Mouse (Mus musculus) hindbrain, embryonic 15.5 days (tissue): ENCODE results near the gene Pym1. TPM values are rescaled to one million over a fixed set of nuclear protein-coding genes. Genes with fewer than 3 reads are reported as not detected.

Source experiments
- ATAC-seq: fragments of 200-750 bp; cut with Nextera tagmentation; 2 replicates; pipeline ENCODE4 v1.8.0; 2017; ENCODE audit warnings: low read depth, moderate number of reproducible peaks, moderate TSS enrichment; ENCODE audit not compliant: low FRiP score
- H3K27ac ChIP-seq: fragments of 300-500 bp; sonication (generic); replicated peaks from 2 replicates; pipeline ENCODE4 v1.5.1; 2015; ENCODE audit warnings: mild to moderate bottlenecking, inconsistent platforms
- H3K27me3 ChIP-seq: fragments of 300-500 bp; sonication (generic); 2 replicates; pipeline ENCODE4 v1.6.1; 2015; ENCODE audit warnings: control low read depth, inconsistent platforms
- H3K36me3 ChIP-seq: fragments of 300-500 bp; sonication (generic); 2 replicates; pipeline ENCODE4 v1.6.1; 2015; ENCODE audit warnings: control low read depth, inconsistent platforms
- H3K4me1 ChIP-seq: fragments of 300-500 bp; sonication (generic); replicated peaks from 2 replicates; pipeline ENCODE4 v1.6.1; 2015; ENCODE audit warnings: control low read depth, inconsistent platforms
- H3K4me2 ChIP-seq: fragments of 300-500 bp; sonication (generic); 2 replicates; pipeline ENCODE4 v1.6.1; 2015; ENCODE audit warnings: moderate library complexity, mild to moderate bottlenecking, inconsistent platforms
- H3K4me3 ChIP-seq: fragments of 300-500 bp; sonication (generic); 2 replicates; pipeline ENCODE4 v1.5.1; 2015; ENCODE audit warnings: mild to moderate bottlenecking, inconsistent platforms
- H3K9ac ChIP-seq: fragments of 300-500 bp; sonication (generic); 2 replicates; pipeline ENCODE4 v1.6.1; 2015; ENCODE audit warnings: inconsistent platforms
- H3K9me3 ChIP-seq: fragments of 300-500 bp; sonication (generic); 2 replicates; pipeline ENCODE4 v1.6.1; 2016; ENCODE audit warnings: control low read depth, inconsistent platforms
- WGBS: fragments of 180-500 bp; shearing (Covaris S2); methylation state at CpG from one replicate; pipeline ENCODE4 v1.1.7; 2015; 5-methylcytosine and 5-hydroxymethylcytosine counted together
- polyA plus RNA-seq: library from polyadenylated mRNA; unstranded; fragments of >200 nt; fragmentation: Nextera tagmentation; extraction: Ambion mirVana; gene quantifications from 2 replicates; pipeline ENCODE4 v1.2.1, GENCODE M21; 2015

Pym1 gene
- polyA plus RNA-seq, 1 experiment from 2014 or later = 47.0 TPM

GRCm38 (mm10) chr10:128795581-128795980 is 47.9 kb downstream of the Pym1 start:
- no peak overlapping the region for H3K4me2 ChIP-seq
- H3K27me3 ChIP-seq = no peaks in the 10 kb centered on the region
- 0 out of 2 replicates have a peak, but pooled peaks cover 6% of the 10 kb centered on the region for H3K36me3 ChIP-seq
- WGBS = 93% methylated on average over 3 of the region's 3 CpGs
- no peak for ATAC-seq
- no peaks in the 10 kb centered on the region for H3K9me3 ChIP-seq
- no peak overlapping the region for H3K27ac ChIP-seq
- H3K4me3 ChIP-seq = no peak overlapping the region
- no peak overlapping the region for H3K9ac ChIP-seq
- no peaks in the 10 kb centered on the region for H3K4me1 ChIP-seq

DNA sequence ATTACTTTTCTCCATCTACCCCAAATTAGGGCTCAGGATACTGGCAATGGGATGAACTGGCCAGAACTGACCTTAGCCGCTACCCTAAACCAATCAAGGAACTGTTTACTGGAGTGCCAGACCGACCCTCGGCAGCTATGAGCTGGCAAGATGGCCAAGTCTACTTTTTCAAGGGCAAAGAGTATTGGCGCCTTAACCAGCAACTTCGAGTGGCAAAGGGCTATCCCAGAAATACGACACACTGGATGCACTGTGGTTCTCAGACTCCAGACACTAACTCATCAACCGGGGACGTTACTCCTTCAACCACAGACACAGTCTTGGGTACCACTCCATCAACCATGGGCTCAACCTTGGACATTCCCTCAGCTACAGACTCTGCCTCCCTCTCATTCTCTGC is 51.0 kb downstream of the Pym1 start:
- no peak overlapping the region for H3K9ac ChIP-seq

GRCm38 (mm10) chr10:128801981-128802495 is 54.3 kb downstream of the Pym1 start:
- no peak overlapping the region for H3K9ac ChIP-seq
- no peak for ATAC-seq

More for the DNA sequence above, 51.0 kb downstream of the Pym1 start:
- Histone ChIP-seq H3K4me1 (peaks cover 20% of the 10 kb centered on the region), H3K4me3 (no peak overlapping the region), H3K27me3 (no peaks in the 10 kb centered on the region), H3K4me2 (no peak overlapping the region), H3K36me3 (0 out of 2 replicates have a peak, but pooled peaks cover 6% of the 10 kb centered on the region), H3K9me3 (no peaks in the 10 kb centered on the region), H3K27ac (no peak overlapping the region)
- ATAC-seq = no peak
- 96% methylated on average over 8 of the region's 8 CpGs for WGBS

GRCm38 (mm10) chr10:128802956-128803355 is 55.3 kb downstream of the Pym1 start:
- no peak for ATAC-seq
- 0 out of 2 replicates have a peak, but pooled peaks cover 6% of the 10 kb centered on the region for H3K36me3 ChIP-seq
- H3K9me3 ChIP-seq = no peaks in the 10 kb centered on the region
- no peak overlapping the region for H3K27ac ChIP-seq
- H3K9ac ChIP-seq = peak overlapping the region; percentile 73
- no peaks in the 10 kb centered on the region for H3K27me3 ChIP-seq
- peak overlapping the region; percentile 79 for H3K4me2 ChIP-seq
- peaks cover 42% of the 10 kb centered on the region for H3K4me1 ChIP-seq
- 59% methylated on average over 4 of the region's 4 CpGs for WGBS
- peak overlapping the region; percentile 54 for H3K4me3 ChIP-seq

More at GRCm38 (mm10) chr10:128801981-128802495, 54.3 kb downstream of the Pym1 start:
- 90% methylated on average over 16 of the region's 16 CpGs for WGBS
- Histone ChIP-seq H3K36me3 (0 out of 2 replicates have a peak, but pooled peaks cover 6% of the 10 kb centered on the region), H3K27ac (no peak overlapping the region), H3K4me2 (0 out of 2 replicates have a peak overlapping the region, but pooled peaks have one; percentile 79), H3K4me3 (no peak overlapping the region), H3K4me1 (peaks cover 33% of the 10 kb centered on the region), H3K27me3 (no peaks in the 10 kb centered on the region), H3K9me3 (no peaks in the 10 kb centered on the region)

DNA sequence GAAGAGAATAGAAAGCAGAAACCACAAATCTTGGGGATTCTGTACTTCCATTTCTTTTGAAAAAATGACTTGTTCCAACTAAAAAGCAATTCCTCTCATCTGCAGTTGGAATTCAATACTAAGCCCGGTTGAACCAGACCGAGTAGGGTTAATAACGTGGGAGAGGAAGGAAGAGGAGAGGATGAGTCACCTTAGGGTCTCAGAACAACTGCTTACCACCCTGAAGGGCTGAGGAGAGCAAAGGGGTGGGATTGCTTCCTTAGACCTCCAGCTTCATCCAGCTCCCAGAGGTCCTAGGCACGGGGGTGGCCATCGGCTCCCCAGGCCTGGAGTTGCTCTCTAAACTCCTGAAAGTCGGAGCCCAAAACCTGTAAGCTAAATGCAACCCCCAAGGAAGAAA is 55.7 kb downstream of the Pym1 start:
- no peak for ATAC-seq
- 0 out of 2 replicates have a peak, but pooled peaks cover 4% of the 10 kb centered on the region for H3K36me3 ChIP-seq
- WGBS = 22% methylated on average over 6 of the region's 6 CpGs
- peak overlapping the region; percentile 73 for H3K9ac ChIP-seq
- peak overlapping the region; percentile 79 for H3K4me2 ChIP-seq
- H3K27ac ChIP-seq = peak overlapping the region; percentile 91
- H3K4me3 ChIP-seq = peak overlapping the region; percentile 54
- H3K4me1 ChIP-seq = peaks cover 46% of the 10 kb centered on the region
- no peaks in the 10 kb centered on the region for H3K9me3 ChIP-seq
- no peaks in the 10 kb centered on the region for H3K27me3 ChIP-seq

GRCm38 (mm10) chr10:128803771-128804270 is 56.1 kb downstream of the Pym1 start, which contains the start of gene Dnajc14:
Gene Dnajc14, plus strand, starts transcription at chr10:128804062.
- H3K36me3 ChIP-seq = no peaks in the 10 kb centered on the region
- peak; percentile 9 for ATAC-seq
- peak within 1 kb of the TSS; percentile 73 for H3K9ac ChIP-seq
- H3K4me1 ChIP-seq = peaks cover 50% of the 10 kb centered on the region
- under 1% methylated on average over 14 of the region's 14 CpGs for WGBS
- H3K9me3 ChIP-seq = no peaks in the 10 kb centered on the region
- peak within 1 kb of the TSS; percentile 54 for H3K4me3 ChIP-seq
- H3K27me3 ChIP-seq = no peaks in the 10 kb centered on the region
- peak within 1 kb of the TSS; percentile 91 for H3K27ac ChIP-seq
- H3K4me2 ChIP-seq = peak within 1 kb of the TSS; percentile 79

- WGBS = under 1% methylated on average over 27 of the region's 28 CpGs
- Histone ChIP-seq H3K27ac (peak within 1 kb of the TSS; percentile 91), H3K4me1 (peaks cover 57% of the 10 kb centered on the region), H3K4me3 (peak within 1 kb of the TSS; percentile 54), H3K9me3 (no peaks in the 10 kb centered on the region), H3K27me3 (no peaks in the 10 kb centered on the region), H3K9ac (peak within 1 kb of the TSS; percentile 73), H3K36me3 (no peaks in the 10 kb centered on the region), H3K4me2 (peak within 1 kb of the TSS; percentile 79)
- peak; percentile 67 for ATAC-seq
Measured at GRCm38 (mm10) chr10:128804271-128805091, 56.8 kb downstream of the Pym1 start, which contains the start of gene Tmem198b. Gene Tmem198b, minus strand, starts transcription at chr10:128804370.

DNA sequence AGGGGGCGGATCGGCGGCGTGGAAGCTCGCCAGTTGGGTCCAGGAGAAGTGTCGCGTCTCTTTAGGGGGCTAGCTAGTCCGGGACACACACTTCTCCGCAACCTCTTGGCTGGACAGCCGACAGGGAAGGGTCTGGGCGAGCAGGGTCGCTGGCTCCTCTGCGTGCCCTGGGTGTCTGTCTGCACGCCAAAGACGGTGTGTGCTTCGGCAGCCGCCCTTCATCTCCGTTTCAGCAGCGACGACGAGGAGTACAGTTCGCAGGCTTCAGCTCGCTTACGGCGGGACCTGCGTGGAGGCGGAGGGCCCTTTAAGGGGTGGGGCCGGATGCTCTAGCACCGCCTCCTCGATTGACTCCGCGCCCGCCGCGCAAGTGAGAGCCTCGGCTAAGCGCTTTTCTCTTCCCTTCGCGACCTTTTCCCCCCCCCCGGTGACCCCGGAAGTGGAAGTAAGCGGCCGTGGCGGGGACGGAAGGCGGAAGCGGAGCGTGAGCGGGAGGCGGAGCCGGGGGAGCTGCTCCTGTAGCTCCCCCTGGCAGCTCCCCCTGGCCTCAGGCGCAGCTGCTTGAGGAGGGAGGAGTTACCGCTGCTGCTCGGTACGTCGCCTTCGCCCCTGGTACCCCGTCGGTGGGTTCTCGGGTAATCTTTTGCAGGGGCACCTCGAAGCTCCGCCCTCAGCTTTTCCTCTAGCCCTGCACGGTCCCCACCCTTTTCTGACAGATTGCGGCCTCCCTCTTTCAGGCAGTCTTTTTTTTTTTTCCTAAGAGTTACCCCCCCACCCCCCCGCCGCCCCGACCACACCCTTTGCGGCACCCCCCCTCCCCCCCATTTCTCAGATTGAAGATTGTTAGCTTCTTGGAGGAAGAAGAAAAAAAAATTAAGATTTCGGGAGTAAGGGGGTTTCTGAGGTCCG is 57.7 kb downstream of the Pym1 start:
- no peaks in the 10 kb centered on the region for H3K9me3 ChIP-seq
- peak overlapping the region; percentile 73 for H3K9ac ChIP-seq
- no peaks in the 10 kb centered on the region for H3K36me3 ChIP-seq
- 1% methylated on average over 67 of the region's 70 CpGs for WGBS
- peak overlapping the region; percentile 79 for H3K4me2 ChIP-seq
- peak overlapping the region; percentile 54 for H3K4me3 ChIP-seq
- no peaks in the 10 kb centered on the region for H3K27me3 ChIP-seq
- H3K4me1 ChIP-seq = peaks cover 66% of the 10 kb centered on the region
- peak overlapping the region; percentile 91 for H3K27ac ChIP-seq
- ATAC-seq = peak; percentile 94

DNA sequence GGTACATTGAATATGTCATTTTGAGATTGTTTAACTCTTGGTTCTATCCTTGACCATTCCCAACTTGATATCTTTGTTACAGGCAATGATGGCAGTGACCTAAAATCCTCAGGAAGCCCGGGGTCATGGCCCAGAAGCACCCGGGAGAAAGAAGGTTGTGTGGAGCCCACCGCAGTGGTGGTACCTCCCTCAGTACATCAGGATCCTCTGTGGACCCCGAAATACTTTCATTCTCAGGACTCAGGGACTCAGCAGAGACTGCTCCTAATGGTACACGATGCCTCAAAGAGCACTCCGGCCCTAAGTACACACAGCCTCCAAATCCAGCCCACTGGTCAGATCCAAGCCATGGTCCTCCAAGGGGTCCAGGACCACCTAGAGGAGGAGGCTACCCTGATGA is 58.4 kb downstream of the Pym1 start:
- Histone ChIP-seq H3K4me1 (peaks cover 67% of the 10 kb centered on the region), H3K27ac (peak overlapping the region; percentile 91), H3K27me3 (no peaks in the 10 kb centered on the region), H3K9me3 (no peaks in the 10 kb centered on the region), H3K36me3 (no peaks in the 10 kb centered on the region), H3K9ac (peak overlapping the region; percentile 61), H3K4me3 (peak overlapping the region; percentile 54), H3K4me2 (peak overlapping the region; percentile 79)
- ATAC-seq = no peak
- 51% methylated on average over 6 of the region's 6 CpGs for WGBS

- Histone ChIP-seq H3K9ac (no peak overlapping the region), H3K27me3 (no peaks in the 10 kb centered on the region), H3K4me3 (peak overlapping the region; percentile 54), H3K4me1 (peaks cover 64% of the 10 kb centered on the region), H3K9me3 (no peaks in the 10 kb centered on the region), H3K36me3 (no peaks in the 10 kb centered on the region), H3K27ac (no peak overlapping the region), H3K4me2 (peak overlapping the region; percentile 79)
- no peak for ATAC-seq
- 89% methylated on average over 8 of the region's 8 CpGs for WGBS
Measured at GRCm38 (mm10) chr10:128807018-128807417, 59.3 kb downstream of the Pym1 start.
